Mouse (Mus musculus) thymus, adult 2 months (tissue): ENCODE data around the gene Pbxip1.

Source experiments
- CTCF ChIP-seq: fragments of 200-500 bp; IDR thresholded peaks from 2 replicates; pipeline ENCODE4 v1.5.1; 2012; ENCODE audit warnings: mild to moderate bottlenecking, control low read depth, low read length, moderate library complexity, borderline replicate concordance; ENCODE audit not compliant: control insufficient read depth, poor library complexity, insufficient read depth; ENCODE audit errors: extremely low read depth
- POLR2A ChIP-seq: fragments of 200-500 bp; IDR thresholded peaks from 2 replicates; pipeline ENCODE4 v1.6.1; 2012; ENCODE audit warnings: mild to moderate bottlenecking, low read length, control low read depth, moderate library complexity; ENCODE audit not compliant: control insufficient read depth, poor library complexity, insufficient read depth; ENCODE audit errors: extremely low read depth

DNA sequence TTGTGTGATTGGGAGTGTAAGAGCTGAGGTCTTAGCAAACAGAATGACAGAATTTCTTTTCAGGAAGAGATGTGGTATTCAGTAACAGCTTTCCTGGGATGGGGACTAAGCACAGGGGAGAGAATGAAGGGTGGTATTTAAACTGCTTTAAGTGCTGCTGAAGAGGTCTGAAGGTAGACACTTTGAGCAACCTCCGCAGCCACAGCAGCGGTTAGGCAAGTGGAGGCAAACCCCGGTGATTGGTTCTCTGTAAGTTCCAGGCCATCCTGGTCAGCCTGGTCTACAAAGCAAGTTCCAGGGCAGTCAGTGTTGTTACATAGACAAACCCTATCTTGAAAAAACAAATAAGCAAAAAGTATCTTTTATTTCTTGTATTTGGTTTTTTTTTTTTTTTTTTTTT lies 16.5 kb upstream of the Pbxip1 start:
- TF ChIP-seq POLR2A (no peak), CTCF (no peak)
